Mouse (Mus musculus) stomach, postnatal 0 days (tissue): ENCODE results near the gene Itih2. TPM values are rescaled to one million over a fixed set of nuclear protein-coding genes. Genes with fewer than 3 reads are reported as not detected.
A peak's percentile ranks its signal among the peaks of the same experiment; 100 is the strongest.

Experiments used
- ATAC-seq: fragments of 200-750 bp; cut with Nextera tagmentation; 2 replicates; pipeline ENCODE4 v1.8.0; 2017; ENCODE audit not compliant: low FRiP score, low TSS enrichment
- DNase-seq: peaks from one replicate; pipeline ENCODE4 v3.0.0-alpha.2; 2016; ENCODE audit warnings: low spot score
- H3K27ac ChIP-seq: fragments of 300-500 bp; sonication (generic); replicated peaks from 2 replicates; pipeline ENCODE4 v1.5.1; 2014; ENCODE audit warnings: mild to moderate bottlenecking, control low read depth
- H3K27me3 ChIP-seq: fragments of 300-500 bp; sonication (generic); 2 replicates; pipeline ENCODE4 v1.6.1; 2014; ENCODE audit warnings: low read length; ENCODE audit not compliant: control insufficient read depth, insufficient read depth
- H3K36me3 ChIP-seq: fragments of 300-500 bp; sonication (generic); 2 replicates; pipeline ENCODE4 v1.6.1; 2014; ENCODE audit warnings: low read length, mixed read lengths; ENCODE audit not compliant: control insufficient read depth, insufficient read depth
- H3K4me1 ChIP-seq: fragments of 300-500 bp; sonication (generic); replicated peaks from 2 replicates; pipeline ENCODE4 v1.6.1; 2014; ENCODE audit warnings: antibody characterized with exemption; ENCODE audit not compliant: control insufficient read depth, insufficient read depth
- H3K4me2 ChIP-seq: fragments of 300-500 bp; sonication (generic); replicated peaks from 2 replicates; pipeline ENCODE4 v1.6.1; 2014; ENCODE audit warnings: low read depth, mild to moderate bottlenecking, control low read depth, moderate library complexity
- H3K4me3 ChIP-seq: fragments of 300-500 bp; sonication (generic); 2 replicates; pipeline ENCODE4 v1.5.1; 2014; ENCODE audit warnings: low read depth, low read length, control low read depth
- H3K9ac ChIP-seq: fragments of 300-500 bp; sonication (generic); 2 replicates; pipeline ENCODE4 v1.6.1; 2014; ENCODE audit warnings: mild to moderate bottlenecking, low read length, control low read depth, mixed read lengths
- H3K9me3 ChIP-seq: fragments of 300-500 bp; sonication (generic); 2 replicates; pipeline ENCODE4 v1.6.1; 2016; ENCODE audit warnings: low read length; ENCODE audit not compliant: control insufficient read depth
- CTCF ChIP-seq: IDR thresholded peaks from 2 replicates; pipeline ENCODE4 v1.5.1; 2016; ENCODE audit warnings: antibody characterized with exemption, low read depth, mild to moderate bottlenecking, moderate library complexity
- EP300 ChIP-seq: optimal IDR thresholded peaks from 2 replicates; pipeline ENCODE3; 2016; ENCODE audit warnings: antibody characterized with exemption
- WGBS: fragments of 180-500 bp; shearing (Covaris S2); extraction: QIAGEN DNeasy Blood & Tissue Kit; methylation state at CpG from one replicate; pipeline ENCODE4 v1.1.7; 2014; 5-methylcytosine and 5-hydroxymethylcytosine counted together
- polyA plus RNA-seq: library from polyadenylated mRNA; unstranded; fragments of >200 nt; fragmentation: Nextera tagmentation; extraction: Ambion mirVana; gene quantifications from 2 replicates; pipeline ENCODE4 v1.2.1, GENCODE M21; 2015

The Itih2 gene
- polyA plus RNA-seq, 1 experiment from 2014 or later, result 9.0 TPM

GRCm38 (mm10) chr2:10118751-10119150 lies 12.4 kb downstream of the Itih2 start:
- WGBS, result 73% methylated on average over 1 of the region's 1 CpGs
- TF ChIP-seq EP300 (no peak), CTCF (no peak)

GRCm38 (mm10) chr2:10108535-10109189 lies 22.5 kb downstream of the Itih2 start:
- Histone ChIP-seq H3K4me1 (no peaks in the 10 kb centered on the region), H3K9ac (no peak overlapping the region), H3K27me3 (no peaks in the 10 kb centered on the region), H3K27ac (no peak overlapping the region), H3K4me2 (no peak overlapping the region), H3K4me3 (no peak overlapping the region), H3K9me3 (no peaks in the 10 kb centered on the region), H3K36me3 (no peaks in the 10 kb centered on the region)
- ATAC-seq (no peak), DNase-seq (no peak)
- TF ChIP-seq CTCF (no peak), EP300 (no peak)
- 69% methylated on average over 6 of the region's 6 CpGs for WGBS

More at GRCm38 (mm10) chr2:10118751-10119150, 12.4 kb downstream of the Itih2 start:
- no peak overlapping the region for H3K27ac ChIP-seq
- H3K27me3 ChIP-seq, result no peaks in the 10 kb centered on the region
- no peak for DNase-seq
- H3K4me1 ChIP-seq, result no peaks in the 10 kb centered on the region
- H3K36me3 ChIP-seq, result no peaks in the 10 kb centered on the region
- no peak overlapping the region for H3K4me2 ChIP-seq
- H3K9me3 ChIP-seq, result no peaks in the 10 kb centered on the region
- ATAC-seq, result no peak
- H3K4me3 ChIP-seq, result no peak overlapping the region
- no peak overlapping the region for H3K9ac ChIP-seq

GRCm38 (mm10) chr2:10101180-10101579 lies 30.0 kb downstream of the Itih2 start:
- Histone ChIP-seq H3K27me3 (no peaks in the 10 kb centered on the region), H3K36me3 (no peaks in the 10 kb centered on the region), H3K27ac (no peak overlapping the region), H3K4me2 (no peak overlapping the region), H3K9me3 (no peaks in the 10 kb centered on the region), H3K4me3 (no peak overlapping the region), H3K4me1 (no peaks in the 10 kb centered on the region), H3K9ac (no peak overlapping the region)
- 31% methylated on average over 6 of the region's 6 CpGs for WGBS
- TF ChIP-seq EP300 (no peak), CTCF (peak; percentile 98)
- peak; percentile 45 for DNase-seq
- ATAC-seq, result peak; percentile 63

GRCm38 (mm10) chr2:10100471-10100870 lies 30.7 kb downstream of the Itih2 start:
- 53% methylated on average over 2 of the region's 2 CpGs for WGBS
- Histone ChIP-seq H3K9ac (no peak overlapping the region), H3K4me2 (no peak overlapping the region), H3K27me3 (no peaks in the 10 kb centered on the region), H3K36me3 (no peaks in the 10 kb centered on the region), H3K27ac (no peak overlapping the region), H3K9me3 (no peaks in the 10 kb centered on the region), H3K4me1 (no peaks in the 10 kb centered on the region), H3K4me3 (no peak overlapping the region)
- ATAC-seq (0 out of 2 replicates have a peak, but pooled peaks have one; percentile 47), DNase-seq (no peak)
- TF ChIP-seq CTCF (no peak), EP300 (no peak)

- ATAC-seq, result no peak
- H3K27me3 ChIP-seq, result no peaks in the 10 kb centered on the region
- DNase-seq, result peak; percentile 65
These were observed 32.5 kb downstream of the Itih2 start for GRCm38 (mm10) chr2:10098598-10099215.

More at GRCm38 (mm10) chr2:10098598-10099215, 32.5 kb downstream of the Itih2 start:
- Histone ChIP-seq H3K4me2 (no peak overlapping the region), H3K9ac (no peak overlapping the region), H3K9me3 (no peaks in the 10 kb centered on the region), H3K4me1 (no peaks in the 10 kb centered on the region), H3K27ac (no peak overlapping the region), H3K4me3 (no peak overlapping the region), H3K36me3 (no peaks in the 10 kb centered on the region)
- 33% methylated on average over 9 of the region's 9 CpGs for WGBS
- TF ChIP-seq CTCF, result peak; percentile 84
- no peak for TF ChIP-seq EP300
